Mouse (Mus musculus) brain, embryonic 14.5 days (tissue): ENCODE measurements around the gene Kras. TPM values are rescaled to one million over a fixed set of nuclear protein-coding genes. Genes with fewer than 3 reads are reported as not detected.

Experiments
- DNase-seq: peaks from one replicate; pipeline ENCODE4 v3.0.0-alpha.2; 2011; ENCODE audit warnings: low read depth
- CTCF ChIP-seq: fragments of 200-500 bp; IDR thresholded peaks from 2 replicates; pipeline ENCODE4 v1.5.1; 2012; ENCODE audit warnings: inconsistent platforms, mild to moderate bottlenecking, moderate library complexity, borderline replicate concordance; ENCODE audit not compliant: insufficient read depth, insufficient read length; ENCODE audit errors: extremely low read depth
- POLR2A ChIP-seq: fragments of 200-500 bp; IDR thresholded peaks from 2 replicates; pipeline ENCODE4 v1.6.1; 2012; ENCODE audit warnings: mild to moderate bottlenecking, inconsistent platforms, borderline replicate concordance; ENCODE audit not compliant: poor library complexity, insufficient read depth, insufficient read length, severe bottlenecking; ENCODE audit errors: extremely low read depth
- polyA plus RNA-seq: library from polyadenylated mRNA; depleted of rRNA; stranded (reverse); fragments of >200 nt; gene quantifications from 2 replicates; pipeline ENCODE4 v1.2.3, GENCODE M21; 2012

Gene Kras
- polyA plus RNA-seq, 1 experiment, result 57.5 TPM

GRCm38 (mm10) chr6:145242521-145242920 is 7.5 kb downstream of the Kras start:
- no peak for TF ChIP-seq POLR2A
- no peak for TF ChIP-seq CTCF
- peak; percentile 53 for DNase-seq

- TF ChIP-seq POLR2A (no peak), CTCF (no peak)
- DNase-seq, result no peak
These were observed 9.8 kb downstream of the Kras start for GRCm38 (mm10) chr6:145240285-145240684.

GRCm38 (mm10) chr6:145237148-145237547 is 12.9 kb downstream of the Kras start:
- TF ChIP-seq CTCF (no peak), POLR2A (no peak)
- no peak for DNase-seq

- no peak for DNase-seq
These were observed 14.7 kb downstream of the Kras start for GRCm38 (mm10) chr6:145235367-145235766.

DNA sequence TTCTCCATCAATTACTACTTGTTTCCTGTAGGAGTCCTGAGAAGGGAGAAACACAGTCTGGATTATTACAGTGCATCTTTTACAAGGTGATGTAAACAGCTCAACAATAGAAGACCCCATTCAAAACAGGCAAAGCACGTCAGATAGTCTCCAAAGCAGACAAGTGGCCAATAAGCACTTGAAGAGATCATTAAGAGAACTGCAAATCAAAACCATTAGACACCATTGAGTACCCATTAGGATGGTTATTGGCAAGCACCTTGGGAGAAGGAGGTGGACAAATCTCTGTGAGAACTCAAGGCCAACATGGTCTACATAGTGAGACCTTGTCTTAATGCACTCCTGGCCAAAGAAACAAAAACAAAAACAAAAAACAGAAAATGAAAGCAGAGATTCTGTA is 15.6 kb downstream of the Kras start:
- no peak for DNase-seq
- TF ChIP-seq POLR2A (no peak), CTCF (no peak)

More at GRCm38 (mm10) chr6:145235367-145235766, 14.7 kb downstream of the Kras start:
- TF ChIP-seq POLR2A, result no peak
- TF ChIP-seq CTCF, result no peak

GRCm38 (mm10) chr6:145226296-145226695 is 23.7 kb downstream of the Kras start:
- TF ChIP-seq CTCF (no peak), POLR2A (no peak)
- no peak for DNase-seq

GRCm38 (mm10) chr6:145224246-145224645 is 25.8 kb downstream of the Kras start:
- no peak for DNase-seq
- TF ChIP-seq POLR2A (no peak), CTCF (no peak)

DNA sequence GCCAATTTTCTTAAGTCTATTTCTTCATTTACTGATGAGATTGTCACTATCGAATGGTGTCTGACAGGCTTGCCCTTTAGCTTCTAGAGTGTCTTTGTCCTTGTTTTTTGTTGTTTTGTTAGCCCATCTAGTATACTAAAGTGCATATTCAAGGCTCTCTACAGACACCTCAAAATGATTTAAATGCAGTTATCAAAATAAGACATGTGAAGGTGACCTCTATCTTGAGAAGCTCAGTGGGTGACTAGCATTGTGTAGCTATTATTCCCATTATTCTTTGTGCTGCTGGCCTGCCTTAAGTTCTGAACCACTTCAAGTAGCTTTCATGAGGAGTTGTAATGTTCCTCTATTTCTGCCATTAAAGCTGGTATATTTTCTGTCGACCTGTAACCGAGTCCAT is 34.2 kb downstream of the Kras start:
- no peak for DNase-seq
- no peak for TF ChIP-seq POLR2A

- TF ChIP-seq CTCF (no peak), POLR2A (no peak)
- no peak for DNase-seq
These were observed 36.1 kb downstream of the Kras start for GRCm38 (mm10) chr6:145213916-145214315.

- no peak for DNase-seq
- no peak for TF ChIP-seq POLR2A
- no peak for TF ChIP-seq CTCF
These were observed 38.4 kb downstream of the Kras start for GRCm38 (mm10) chr6:145211376-145212305.

GRCm38 (mm10) chr6:145210816-145211338 is 39.2 kb downstream of the Kras start, which contains the start of the genes Casc1 and Etfrf1:
Gene Casc1, minus strand, starts transcription at chr6:145211005.
Gene Etfrf1, plus strand, starts transcription at chr6:145211134.
- DNase-seq, result peak; percentile 100
- TF ChIP-seq POLR2A (peak; percentile 89; the same call in 1 of the 2 replicates), CTCF (no peak)

DNA sequence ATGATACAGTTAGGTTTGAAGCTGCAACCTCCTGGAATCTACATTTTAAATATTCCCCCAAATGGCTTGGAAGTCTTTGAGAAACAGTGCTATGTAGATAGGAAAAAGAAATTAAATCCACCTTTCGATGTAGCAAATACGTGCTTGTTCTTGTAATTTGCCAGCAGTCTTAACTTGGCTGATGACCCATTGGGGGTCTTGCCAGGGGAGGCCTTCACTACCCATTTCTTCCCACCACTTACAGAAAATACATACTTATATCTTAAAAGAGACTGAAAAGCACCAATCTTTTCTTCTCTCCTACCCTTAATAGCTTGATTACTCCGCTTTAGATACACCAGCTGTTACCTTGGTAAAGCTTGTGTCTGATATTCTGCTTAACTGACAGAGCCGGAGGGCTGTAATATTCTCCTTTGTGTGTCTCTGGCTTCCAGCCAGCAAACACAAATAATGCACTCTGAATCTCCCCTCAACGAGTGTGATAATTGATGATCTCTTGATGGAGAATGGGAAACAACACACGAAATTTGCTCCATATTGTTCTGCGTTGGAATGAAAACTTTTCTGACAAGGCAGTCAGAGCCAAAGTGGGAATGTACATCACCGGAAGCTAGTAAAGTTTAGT is 39.9 kb downstream of the Kras start:
- no peak for DNase-seq
- TF ChIP-seq CTCF (no peak), POLR2A (no peak)

DNA sequence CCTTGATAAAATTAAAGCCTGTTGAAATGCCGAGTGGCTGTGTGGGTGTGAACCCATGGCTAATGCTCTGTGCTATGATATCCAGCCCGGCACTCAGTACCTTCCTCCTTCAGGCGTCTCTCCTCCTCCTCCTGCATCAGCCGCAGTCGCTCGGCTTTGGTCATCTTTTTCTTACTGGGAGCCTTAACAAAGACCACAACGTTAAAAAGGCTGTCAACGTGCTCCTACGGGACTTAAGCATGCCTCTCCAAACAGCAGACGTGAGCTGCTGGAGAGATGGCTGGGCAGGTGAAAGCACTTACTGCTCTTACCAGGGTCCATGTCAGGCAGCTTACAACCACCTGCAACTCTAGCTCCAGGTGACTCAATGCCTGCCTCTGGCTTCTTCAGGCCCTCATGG is 44.9 kb downstream of the Kras start:
- DNase-seq, result no peak
- TF ChIP-seq POLR2A, result no peak
- no peak for TF ChIP-seq CTCF
